Mouse (Mus musculus) brain, embryonic 14.5 days (tissue): ENCODE data around the gene Ccdc38.

ENCODE experiments used
- CTCF ChIP-seq: fragments of 200-500 bp; IDR thresholded peaks from 2 replicates; pipeline ENCODE4 v1.5.1; 2012; ENCODE audit warnings: inconsistent platforms, mild to moderate bottlenecking, moderate library complexity, borderline replicate concordance; ENCODE audit not compliant: insufficient read depth, insufficient read length; ENCODE audit errors: extremely low read depth
- POLR2A ChIP-seq: fragments of 200-500 bp; IDR thresholded peaks from 2 replicates; pipeline ENCODE4 v1.6.1; 2012; ENCODE audit warnings: mild to moderate bottlenecking, inconsistent platforms, borderline replicate concordance; ENCODE audit not compliant: poor library complexity, insufficient read depth, insufficient read length, severe bottlenecking; ENCODE audit errors: extremely low read depth

DNA sequence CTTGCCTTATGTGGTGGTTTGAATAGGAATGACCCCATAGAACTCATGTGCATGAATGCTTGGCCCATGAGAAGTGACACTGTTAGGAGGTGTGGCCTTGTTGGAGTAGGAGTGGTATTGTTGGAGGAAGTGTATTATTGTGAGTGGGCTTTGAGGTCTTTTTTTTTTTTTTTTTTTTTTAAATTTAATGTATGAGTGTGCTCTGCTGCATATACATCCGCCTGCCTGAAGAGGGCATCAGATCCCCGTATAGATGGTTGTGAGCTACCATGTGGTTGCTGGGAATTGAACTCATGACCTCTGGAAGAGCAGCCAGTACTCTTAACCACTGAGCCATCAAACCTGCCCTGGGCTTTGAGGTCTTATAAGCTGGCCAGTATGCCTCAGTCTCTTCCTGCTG lies 31.8 kb downstream of the Ccdc38 start:
- TF ChIP-seq CTCF (no peak), POLR2A (no peak)
